Mouse (Mus musculus) limb, embryonic 11.5 days (tissue): ENCODE results near the gene Wdr17. TPM values are rescaled to one million over a fixed set of nuclear protein-coding genes. Genes with fewer than 3 reads are reported as not detected.
"Not testable (repeated sequence)": the region's sequence is repeated elsewhere in the genome, so short reads cannot be mapped to it uniquely, and the experiment has no call there.

Source experiments
- ATAC-seq: fragments of 200-750 bp; cut with Nextera tagmentation; 2 replicates; pipeline ENCODE4 v1.8.0; 2017; ENCODE audit warnings: low read depth; ENCODE audit not compliant: insufficient number of reproducible peaks, low FRiP score, low TSS enrichment
- DNase-seq: peaks from one replicate; pipeline ENCODE4 v3.0.0-alpha.2; 2015; ENCODE audit warnings: low spot score
- H3K27ac ChIP-seq: fragments of 300-500 bp; sonication (generic); replicated peaks from 2 replicates; pipeline ENCODE4 v1.5.1; 2014; ENCODE audit warnings: low read depth, mild to moderate bottlenecking, low read length
- H3K27me3 ChIP-seq: fragments of 300-500 bp; sonication (generic); 2 replicates; pipeline ENCODE4 v1.6.1; 2014; ENCODE audit warnings: mild to moderate bottlenecking, low read length, mixed read lengths; ENCODE audit not compliant: control insufficient read depth, insufficient read depth
- H3K36me3 ChIP-seq: fragments of 300-500 bp; sonication (generic); 2 replicates; pipeline ENCODE4 v1.6.1; 2014; ENCODE audit warnings: mild to moderate bottlenecking, low read length, moderate library complexity, mixed read lengths; ENCODE audit not compliant: control insufficient read depth, insufficient read depth
- H3K4me1 ChIP-seq: fragments of 300-500 bp; sonication (generic); 2 replicates; pipeline ENCODE4 v1.6.1; 2014; ENCODE audit warnings: low read length, mixed read lengths; ENCODE audit not compliant: control insufficient read depth, insufficient read depth
- H3K4me2 ChIP-seq: fragments of 300-500 bp; sonication (generic); 2 replicates; pipeline ENCODE4 v1.6.1; 2014; ENCODE audit warnings: low read depth, mild to moderate bottlenecking, moderate library complexity; ENCODE audit not compliant: severe bottlenecking
- H3K4me3 ChIP-seq: fragments of 300-500 bp; sonication (generic); 2 replicates; pipeline ENCODE4 v1.5.1; 2014; ENCODE audit warnings: low read depth, low read length
- H3K9ac ChIP-seq: fragments of 300-500 bp; sonication (generic); 2 replicates; pipeline ENCODE4 v1.6.1; 2014; ENCODE audit warnings: mild to moderate bottlenecking, low read length
- H3K9me3 ChIP-seq: fragments of 300-500 bp; sonication (generic); 2 replicates; pipeline ENCODE4 v1.6.1; 2016; ENCODE audit warnings: low read length; ENCODE audit not compliant: control insufficient read depth
- WGBS: fragments of 180-500 bp; shearing (Covaris S2); extraction: QIAGEN DNeasy Blood & Tissue Kit; methylation state at CpG from one replicate; pipeline ENCODE4 v1.1.7; 2014; 5-methylcytosine and 5-hydroxymethylcytosine counted together
- polyA plus RNA-seq: library from polyadenylated mRNA; unstranded; fragments of >200 nt; fragmentation: Nextera tagmentation; extraction: Ambion mirVana; gene quantifications from 2 replicates; pipeline ENCODE4 v1.2.1, GENCODE M21; 2014

Wdr17 gene
- polyA plus RNA-seq, 1 experiment from 2014 or later: 1.6 TPM

DNA sequence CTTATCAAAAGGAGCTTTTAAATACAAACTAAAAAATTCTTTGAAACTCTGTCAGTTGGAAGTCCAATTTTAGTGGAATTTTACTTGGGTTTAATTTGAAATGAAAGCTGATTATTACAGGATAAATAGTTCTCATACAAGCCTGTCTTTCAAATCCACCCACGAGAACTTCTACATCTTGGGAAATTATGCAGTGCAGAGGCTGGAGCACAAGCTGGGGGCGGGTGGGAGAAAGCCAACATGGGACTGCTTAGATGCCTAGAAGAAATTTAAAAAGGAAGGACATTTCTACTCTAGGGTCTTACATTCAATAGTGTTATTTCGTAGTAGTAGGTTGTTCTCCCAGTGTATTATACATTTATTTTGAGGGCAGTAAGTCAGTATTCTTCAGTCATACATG lies 219.2 kb downstream of the Wdr17 start:
- 84% methylated on average over 3 of the region's 3 CpGs for WGBS
- Histone ChIP-seq H3K9me3 (no peaks in the 10 kb centered on the region), H3K9ac (no peak overlapping the region), H3K4me1 (no peaks in the 10 kb centered on the region), H3K4me3 (no peak overlapping the region), H3K36me3 (no peaks in the 10 kb centered on the region), H3K4me2 (no peak overlapping the region), H3K27ac (no peak overlapping the region), H3K27me3 (no peaks in the 10 kb centered on the region)
- no peak for DNase-seq
- ATAC-seq: no peak

DNA sequence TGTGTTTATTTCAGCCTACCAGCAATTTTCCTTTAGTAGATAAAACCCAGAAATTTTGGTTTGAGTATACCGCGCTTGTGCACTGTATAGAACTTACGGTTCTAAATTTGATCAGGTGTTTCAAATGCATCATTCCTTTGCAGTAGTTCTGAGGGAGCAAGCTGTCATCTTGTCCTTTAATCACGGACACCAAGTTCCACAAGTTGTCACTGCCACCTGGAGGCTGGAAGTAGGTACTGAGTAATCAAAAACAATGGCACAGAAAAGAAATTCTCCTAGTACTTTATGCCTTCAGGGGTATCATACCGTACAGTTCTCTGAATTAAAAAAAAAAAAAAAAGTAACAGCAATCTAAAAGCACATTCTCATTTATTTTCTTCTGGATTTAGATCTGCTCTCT lies 226.3 kb downstream of the Wdr17 start:
- no peak for ATAC-seq
- H3K27me3 ChIP-seq: no peaks in the 10 kb centered on the region
- H3K27ac ChIP-seq: no peak overlapping the region
- no peak overlapping the region for H3K9ac ChIP-seq
- no peak overlapping the region for H3K4me2 ChIP-seq
- WGBS: 41% methylated on average over 5 of the region's 5 CpGs
- peak; percentile 30 for DNase-seq
- H3K4me3 ChIP-seq: no peak overlapping the region
- H3K4me1 ChIP-seq: no peaks in the 10 kb centered on the region
- H3K9me3 ChIP-seq: no peaks in the 10 kb centered on the region
- H3K36me3 ChIP-seq: no peaks in the 10 kb centered on the region

DNA sequence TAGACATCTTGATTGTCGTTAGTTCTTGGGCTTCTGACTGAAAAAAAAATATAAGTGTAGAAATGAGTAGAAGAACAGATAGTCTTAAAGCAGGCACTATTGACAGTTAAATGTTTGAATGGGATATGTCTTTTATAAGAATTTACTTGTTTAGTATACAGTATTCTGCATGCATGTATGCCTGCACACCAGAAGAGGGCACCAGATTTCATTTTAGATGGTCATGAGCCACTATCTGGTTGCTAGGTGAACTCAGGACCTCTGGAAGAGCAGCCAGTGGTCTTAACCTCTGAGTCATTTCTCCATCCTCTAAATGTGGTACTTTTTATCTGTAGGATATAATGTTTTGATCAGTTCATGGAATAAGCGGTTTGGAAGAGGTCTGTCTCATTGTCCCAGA lies 227.3 kb downstream of the Wdr17 start:
- H3K4me1 ChIP-seq: no peaks in the 10 kb centered on the region
- ATAC-seq (no peak), DNase-seq (no peak)
- H3K27me3 ChIP-seq: no peaks in the 10 kb centered on the region
- no peaks in the 10 kb centered on the region for H3K9me3 ChIP-seq
- H3K4me3 ChIP-seq: no peak overlapping the region
- H3K4me2 ChIP-seq: no peak overlapping the region
- H3K9ac ChIP-seq: no peak overlapping the region
- WGBS: 91% methylated on average over 2 of the region's 2 CpGs
- H3K27ac ChIP-seq: no peak overlapping the region
- H3K36me3 ChIP-seq: no peaks in the 10 kb centered on the region

DNA sequence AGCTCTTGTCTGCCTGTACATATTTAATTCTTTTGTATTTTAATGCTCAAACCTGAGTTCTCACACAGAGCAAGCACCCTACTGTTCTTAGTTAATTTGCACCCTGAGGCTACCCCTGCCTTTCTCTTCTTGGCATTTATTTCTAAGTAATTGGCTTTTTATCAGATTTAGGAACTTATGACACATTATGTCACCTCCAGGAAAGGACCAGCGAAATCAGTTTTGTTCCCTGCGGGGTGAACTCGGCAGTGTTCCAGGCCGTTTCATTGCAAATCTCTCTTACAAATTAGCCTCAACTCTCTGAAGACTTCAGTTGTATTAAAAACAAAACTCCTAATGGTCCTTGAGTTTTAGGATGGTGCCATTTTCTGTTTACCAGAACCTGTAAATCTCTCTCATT lies 248.3 kb downstream of the Wdr17 start:
- WGBS: 65% methylated on average over 4 of the region's 4 CpGs
- ATAC-seq (no peak), DNase-seq (no peak)
- no peak overlapping the region for H3K27ac ChIP-seq
- H3K4me2 ChIP-seq: no peak overlapping the region
- H3K27me3 ChIP-seq: no peaks in the 10 kb centered on the region
- H3K4me1 ChIP-seq: no peaks in the 10 kb centered on the region
- no peak overlapping the region for H3K9ac ChIP-seq
- no peaks in the 10 kb centered on the region for H3K9me3 ChIP-seq
- H3K36me3 ChIP-seq: no peaks in the 10 kb centered on the region
- no peak overlapping the region for H3K4me3 ChIP-seq

DNA sequence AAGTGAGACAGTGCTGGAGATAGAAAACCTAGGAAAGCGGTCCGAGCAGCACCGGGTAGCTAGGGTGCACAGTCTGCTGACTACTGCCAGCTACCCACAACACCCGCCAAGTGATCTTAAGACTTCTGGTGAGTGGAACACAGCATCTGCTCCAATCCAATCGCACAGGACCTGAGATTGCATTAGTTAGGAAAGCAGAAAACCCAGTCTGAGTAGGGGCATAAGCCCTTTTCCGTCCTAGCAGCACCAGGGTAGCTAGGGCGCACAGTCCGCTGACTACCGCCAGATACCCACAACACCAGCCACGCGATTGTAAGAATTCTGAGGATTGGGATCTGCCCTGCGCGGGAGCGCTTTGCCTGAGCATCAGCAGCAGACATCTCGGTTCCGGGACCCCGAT lies 270.3 kb downstream of the Wdr17 start:
- not testable (repeated sequence) for ATAC-seq, H3K9me3 ChIP-seq, H3K4me2 ChIP-seq, H3K4me3 ChIP-seq, H3K27me3 ChIP-seq, H3K27ac ChIP-seq, DNase-seq, H3K4me1 ChIP-seq, H3K9ac ChIP-seq, H3K36me3 ChIP-seq
- WGBS: 84% methylated on average over 17 of the region's 17 CpGs

DNA sequence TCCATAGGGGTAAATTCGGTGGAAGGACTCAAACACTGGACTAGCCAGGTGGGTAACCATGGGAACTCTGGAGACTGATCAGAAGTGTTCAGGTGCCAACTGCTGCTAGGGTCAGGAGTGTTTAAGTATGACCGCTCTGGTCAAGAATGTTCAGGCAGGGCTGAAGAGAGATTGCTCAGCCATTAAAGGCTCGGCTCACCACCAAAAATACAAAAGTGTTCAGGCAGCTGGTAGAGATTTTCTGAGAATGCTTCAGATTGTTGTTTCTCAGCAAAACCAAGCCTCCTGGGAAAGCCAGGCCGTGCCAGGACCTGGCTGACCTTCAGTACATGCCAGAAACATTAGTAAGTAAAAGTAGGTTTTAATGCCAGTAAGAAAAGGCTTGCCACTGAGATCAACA lies 276.7 kb downstream of the Wdr17 start:
- ATAC-seq: no peak
- no peak overlapping the region for H3K4me2 ChIP-seq
- H3K4me1 ChIP-seq: no peaks in the 10 kb centered on the region
- WGBS: 79% methylated on average over 4 of the region's 4 CpGs
- no peak overlapping the region for H3K27ac ChIP-seq
- H3K4me3 ChIP-seq: no peak overlapping the region
- no peaks in the 10 kb centered on the region for H3K27me3 ChIP-seq
- H3K9ac ChIP-seq: no peak overlapping the region
- H3K9me3 ChIP-seq: no peaks in the 10 kb centered on the region
- no peaks in the 10 kb centered on the region for H3K36me3 ChIP-seq
- no peak for DNase-seq

DNA sequence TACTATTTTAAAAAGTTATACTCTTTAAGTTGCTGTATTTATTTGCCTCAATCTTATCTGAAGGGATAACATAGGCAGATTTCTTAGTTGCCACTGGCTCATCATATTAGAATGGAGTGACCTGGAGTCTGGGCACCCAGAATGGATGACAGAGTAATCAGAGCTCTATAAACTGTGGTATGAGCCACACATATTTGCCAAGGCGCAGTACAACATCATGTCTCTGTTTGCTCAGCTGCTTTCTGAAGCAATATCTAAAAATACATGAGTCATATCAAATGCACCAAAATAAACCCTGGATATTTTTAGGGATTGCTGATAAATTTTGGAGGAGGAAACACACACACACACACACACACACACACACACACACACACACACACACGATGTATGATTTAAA lies 277.6 kb downstream of the Wdr17 start:
- H3K9me3 ChIP-seq: no peaks in the 10 kb centered on the region
- H3K27ac ChIP-seq: no peak overlapping the region
- no peak for DNase-seq
- H3K27me3 ChIP-seq: no peaks in the 10 kb centered on the region
- ATAC-seq: no peak
- H3K4me2 ChIP-seq: no peak overlapping the region
- no peak overlapping the region for H3K4me3 ChIP-seq
- no peaks in the 10 kb centered on the region for H3K4me1 ChIP-seq
- 88% methylated on average over 2 of the region's 2 CpGs for WGBS
- no peaks in the 10 kb centered on the region for H3K36me3 ChIP-seq
- no peak overlapping the region for H3K9ac ChIP-seq

DNA sequence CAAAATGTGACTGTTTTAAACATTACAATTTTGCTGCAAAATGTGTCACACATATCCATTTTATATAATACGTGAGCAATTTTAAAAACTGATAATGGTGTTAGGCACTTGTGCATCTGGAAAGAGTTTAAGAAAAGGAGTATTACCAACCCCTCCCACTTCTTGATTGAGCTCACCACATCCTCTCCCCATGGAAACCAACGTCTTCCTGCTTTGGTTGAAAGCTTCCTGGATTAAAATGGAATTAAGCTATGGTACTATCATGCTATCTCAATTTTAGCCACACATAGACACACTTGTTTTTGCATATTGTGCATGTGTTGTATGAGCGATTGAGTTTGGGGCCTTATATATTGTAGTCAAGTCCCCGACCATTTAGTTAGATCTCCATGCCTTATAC lies 283.5 kb downstream of the Wdr17 start:
- Histone ChIP-seq H3K36me3 (no peaks in the 10 kb centered on the region), H3K9ac (no peak overlapping the region), H3K4me3 (no peak overlapping the region), H3K9me3 (no peaks in the 10 kb centered on the region), H3K27me3 (no peaks in the 10 kb centered on the region), H3K27ac (no peak overlapping the region), H3K4me2 (no peak overlapping the region), H3K4me1 (0 out of 2 replicates have a peak, but pooled peaks cover 3% of the 10 kb centered on the region)
- no peak for ATAC-seq
- DNase-seq: no peak
- 83% methylated on average over 4 of the region's 4 CpGs for WGBS

DNA sequence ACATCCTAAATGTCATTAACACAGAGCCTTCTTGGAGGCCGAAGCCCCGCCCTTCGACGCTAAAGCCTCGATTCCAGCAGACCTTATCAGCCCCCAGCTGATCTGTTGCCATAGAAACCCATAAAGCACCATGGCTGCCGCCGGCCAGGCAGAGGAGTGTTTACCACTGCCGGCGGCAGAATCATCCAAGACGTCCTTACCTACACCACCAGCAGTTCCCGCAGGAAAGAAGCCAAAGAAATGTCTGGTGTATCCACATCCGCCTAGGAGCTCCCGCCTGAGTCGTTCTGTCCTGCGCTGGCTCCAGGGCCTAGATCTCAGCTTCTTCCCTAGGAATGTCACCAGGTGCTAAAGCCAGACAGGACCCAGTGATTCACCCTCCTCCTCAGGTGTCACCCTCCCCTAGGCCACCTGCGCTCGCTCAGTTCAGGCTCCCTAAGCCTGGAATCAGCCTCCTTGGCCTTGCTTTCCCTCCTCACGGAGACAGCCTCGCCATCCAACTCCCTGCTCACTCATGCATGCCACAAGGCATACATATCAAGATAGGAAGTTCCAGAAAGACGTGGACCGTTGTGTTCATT lies 286.2 kb downstream of the Wdr17 start, which contains the start of gene Spata4:
Gene Spata4, plus strand, starts transcription at position 111 of the 581 bp plus-strand sequence.
- peak; percentile 54; the same call in 1 of the 2 replicates for ATAC-seq
- Histone ChIP-seq H3K4me2 (peak within 1 kb of the TSS; percentile 58), H3K9ac (0 out of 2 replicates have a peak within 1 kb of the TSS, but pooled peaks have one; percentile 27), H3K4me1 (0 out of 2 replicates have a peak, but pooled peaks cover 3% of the 10 kb centered on the region), H3K4me3 (peak within 1 kb of the TSS; percentile 19), H3K27me3 (no peaks in the 10 kb centered on the region), H3K9me3 (no peaks in the 10 kb centered on the region), H3K36me3 (no peaks in the 10 kb centered on the region), H3K27ac (no peak within 1 kb of the TSS)
- WGBS: 12% methylated on average over 21 of the region's 21 CpGs
- peak; percentile 51 for DNase-seq
